Mouse (Mus musculus) liver, adult 2 months (tissue): ENCODE results near the gene Meis1. TPM values are rescaled to one million over a fixed set of nuclear protein-coding genes. Genes with fewer than 3 reads are reported as not detected.

ENCODE experiments used
- DNase-seq: peaks from one replicate; pipeline ENCODE4 v3.0.0-alpha.2; 2011; ENCODE audit warnings: low read depth, low spot score; ENCODE audit errors: extremely low read depth
- H3K27ac ChIP-seq: fragments of 200-500 bp; replicated peaks from 2 replicates; pipeline ENCODE4 v1.5.1; 2012; ENCODE audit warnings: low read depth, mild to moderate bottlenecking, control low read depth, inconsistent platforms, low read length; ENCODE audit not compliant: insufficient read depth
- H3K27me3 ChIP-seq: fragments of 200-500 bp; 2 replicates; pipeline ENCODE4 v1.6.1; 2012; ENCODE audit warnings: mild to moderate bottlenecking, moderate library complexity, low read length, inconsistent platforms; ENCODE audit not compliant: control insufficient read depth, insufficient read depth
- H3K36me3 ChIP-seq: fragments of 200-500 bp; 2 replicates; pipeline ENCODE4 v1.6.1; 2012; ENCODE audit warnings: low read length, inconsistent platforms; ENCODE audit not compliant: control insufficient read depth, insufficient read depth
- H3K4me1 ChIP-seq: fragments of 200-500 bp; 2 replicates; pipeline ENCODE4 v1.6.1; 2011; ENCODE audit warnings: low read length; ENCODE audit not compliant: control insufficient read depth, insufficient read depth
- H3K4me3 ChIP-seq: fragments of 200-500 bp; 2 replicates; pipeline ENCODE4 v1.5.1; 2011; ENCODE audit warnings: low read depth, mild to moderate bottlenecking, control low read depth, low read length, moderate library complexity; ENCODE audit not compliant: insufficient read depth
- H3K79me2 ChIP-seq: fragments of 200-500 bp; 2 replicates; pipeline ENCODE4 v1.6.1; 2012; ENCODE audit warnings: inconsistent platforms, mild to moderate bottlenecking, low read length, moderate library complexity; ENCODE audit not compliant: control insufficient read depth, insufficient read depth
- H3K9ac ChIP-seq: fragments of 200-500 bp; 2 replicates; pipeline ENCODE4 v1.6.1; 2012; ENCODE audit warnings: low read depth, mild to moderate bottlenecking, control low read depth, inconsistent platforms, low read length
- CTCF ChIP-seq: fragments of 200-500 bp; IDR thresholded peaks from 2 replicates; pipeline ENCODE4 v1.5.1; 2011; ENCODE audit warnings: low read depth, low read length, control low read depth
- POLR2A ChIP-seq: fragments of 200-500 bp; IDR thresholded peaks from 2 replicates; pipeline ENCODE4 v1.6.1; 2011; ENCODE audit warnings: low read length, control low read depth; ENCODE audit not compliant: insufficient read depth; ENCODE audit errors: extremely low read depth
- WGBS: fragments of 180-500 bp; shearing (Covaris S2); methylation state at CpG from one replicate; pipeline ENCODE4 v1.1.7; 2018; 5-methylcytosine and 5-hydroxymethylcytosine counted together
- polyA plus RNA-seq: library from polyadenylated mRNA; depleted of rRNA; stranded (reverse); fragments of >200 nt; gene quantifications from 2 replicates; pipeline ENCODE4 v1.2.3, GENCODE M21; 2012
- total RNA-seq: library from RNA; depleted of rRNA; stranded (reverse); fragments of >200 nt; gene quantifications from 2 replicates; pipeline ENCODE4 v1.2.3, GENCODE M21; 2014

Gene Meis1
- total and polyA plus RNA-seq, 2 experiments = 2.5 to 6.1 TPM

GRCm38 (mm10) chr11:18929779-18930728 is 88.7 kb downstream of the Meis1 start:
- TF ChIP-seq CTCF (no peak), POLR2A (no peak)
- Histone ChIP-seq H3K36me3 (no peaks in the 10 kb centered on the region), H3K4me1 (peaks cover 1% of the 10 kb centered on the region; the same call in 1 of the 2 replicates), H3K9ac (no peak overlapping the region), H3K27ac (no peak overlapping the region), H3K79me2 (no peaks in the 10 kb centered on the region), H3K27me3 (no peaks in the 10 kb centered on the region), H3K4me3 (no peak overlapping the region)
- 61% methylated on average over 17 of the region's 17 CpGs for WGBS
- peak; percentile 61 for DNase-seq

- Histone ChIP-seq H3K27ac (no peak overlapping the region), H3K9ac (no peak overlapping the region), H3K4me3 (no peak overlapping the region), H3K79me2 (no peaks in the 10 kb centered on the region; the same call in 1 of the 2 replicates), H3K4me1 (peaks cover 1% of the 10 kb centered on the region; the same call in 1 of the 2 replicates), H3K36me3 (no peaks in the 10 kb centered on the region), H3K27me3 (no peaks in the 10 kb centered on the region)
- peak; percentile 47 for DNase-seq
- WGBS = 3% methylated on average over 1 of the region's 1 CpGs
- TF ChIP-seq POLR2A = no peak
- no peak for TF ChIP-seq CTCF
Measured at GRCm38 (mm10) chr11:18927351-18927750, 91.4 kb downstream of the Meis1 start.

GRCm38 (mm10) chr11:18926798-18927197 is 92.0 kb downstream of the Meis1 start:
- TF ChIP-seq POLR2A (no peak), CTCF (no peak)
- no peak overlapping the region for H3K9ac ChIP-seq
- no peaks in the 10 kb centered on the region for H3K27me3 ChIP-seq
- H3K36me3 ChIP-seq = no peaks in the 10 kb centered on the region
- no peak overlapping the region for H3K4me3 ChIP-seq
- H3K4me1 ChIP-seq = peaks cover 1% of the 10 kb centered on the region; the same call in 1 of the 2 replicates
- no peaks in the 10 kb centered on the region; the same call in 1 of the 2 replicates for H3K79me2 ChIP-seq
- no peak overlapping the region for H3K27ac ChIP-seq
- 85% methylated on average over 2 of the region's 2 CpGs for WGBS
- DNase-seq = no peak

- no peaks in the 10 kb centered on the region; the same call in 1 of the 2 replicates for H3K79me2 ChIP-seq
- H3K9ac ChIP-seq = no peak overlapping the region
- peaks cover 1% of the 10 kb centered on the region; the same call in 1 of the 2 replicates for H3K4me1 ChIP-seq
- peak; percentile 9 for DNase-seq
- no peak overlapping the region for H3K27ac ChIP-seq
- H3K27me3 ChIP-seq = no peaks in the 10 kb centered on the region
- WGBS = 77% methylated on average over 2 of the region's 2 CpGs
- H3K4me3 ChIP-seq = no peak overlapping the region
- H3K36me3 ChIP-seq = no peaks in the 10 kb centered on the region
- TF ChIP-seq POLR2A = no peak
- TF ChIP-seq CTCF = no peak
Measured at GRCm38 (mm10) chr11:18924583-18925334, 94.0 kb downstream of the Meis1 start.

- no peaks in the 10 kb centered on the region; the same call in 1 of the 2 replicates for H3K79me2 ChIP-seq
- TF ChIP-seq CTCF (no peak), POLR2A (no peak)
- no peaks in the 10 kb centered on the region for H3K4me1 ChIP-seq
- DNase-seq = no peak
- no peaks in the 10 kb centered on the region for H3K27me3 ChIP-seq
- H3K9ac ChIP-seq = no peak overlapping the region
- WGBS = 93% methylated on average over 5 of the region's 5 CpGs
- no peak overlapping the region for H3K27ac ChIP-seq
- no peak overlapping the region for H3K4me3 ChIP-seq
- H3K36me3 ChIP-seq = no peaks in the 10 kb centered on the region
Measured at GRCm38 (mm10) chr11:18923274-18923673, 95.5 kb downstream of the Meis1 start.
